ENCODE assay signal across 15 mouse cellular contexts in genomic region chr19:57546039-57546438, GRCm38 (mm10).
A peak's percentile ranks its signal among the peaks of the same experiment; 100 is the strongest.
DNase-seq lines count a peak whose midpoint lies in the region; ATAC-seq and TF ChIP-seq lines count a peak whose summit lies in the region.
"Had no signal": no experiment of that assay in that cellular context is flagged by ENCODE, and none has a peak within 500 bp of the region (broad histone marks: within the 10 kb centered on the region; RNA-seq: fewer than 3 reads in every experiment).

No protein-coding gene starts in this region.

- no peak overlapping the region for H3K4me2 ChIP-seq in intestine, embryonic 16.5 days (ENCODE audit: low read depth, low read length)
- H3K4me2 ChIP-seq: limb, embryonic 12.5 days; midbrain, embryonic 12.5 days had no signal

- no peaks in the 10 kb centered on the region for H3K36me3 ChIP-seq in ES-E14 (ENCODE audit: control insufficient read depth, insufficient read depth, low read length, poor library complexity, severe bottlenecking)
- H3K36me3 ChIP-seq in intestine, embryonic 16.5 days (ENCODE audit: control insufficient read depth, insufficient read depth, low read length) = no peaks in the 10 kb centered on the region
- H3K36me3 ChIP-seq in splenic B cell, adult 2 months (ENCODE audit: control insufficient read depth, insufficient read depth, low read length, poor library complexity, severe bottlenecking) = no peaks in the 10 kb centered on the region
- H3K36me3 ChIP-seq: heart, embryonic 10.5 days; limb, embryonic 12.5 days; midbrain, embryonic 12.5 days had no signal

- in situ Hi-C loops in ES-E14 (cut with MboI; ENCODE audit: low sequenced_read_pairs in 2 of 2, unreplicated experiment in 2 of 2) = no loop called here

- no peaks in the 10 kb centered on the region for H3K27me3 ChIP-seq in intestine, embryonic 16.5 days (replicated peaks; ENCODE audit: control insufficient read depth, insufficient read depth, low read length)
- no peaks in the 10 kb centered on the region for H3K27me3 ChIP-seq in splenic B cell, adult 2 months (ENCODE audit: control insufficient read depth, insufficient read depth, low read length, poor library complexity, severe bottlenecking)

- no peaks in the 10 kb centered on the region for H3K9me3 ChIP-seq in ES-E14 (ENCODE audit: control insufficient read depth, insufficient read depth, low read depth, low read length)
- no peaks in the 10 kb centered on the region for H3K9me3 ChIP-seq in intestine, embryonic 16.5 days (ENCODE audit: control insufficient read depth, low read length)
- H3K9me3 ChIP-seq: heart, embryonic 10.5 days; limb, embryonic 12.5 days; midbrain, embryonic 12.5 days had no signal

- H3K4me1 ChIP-seq in ES-E14 (ENCODE audit: control insufficient read depth in 2 of 2, insufficient read depth in 2 of 2, low read length in 2 of 2, poor library complexity in 1 of 2) = peaks cover 3% of the 10 kb centered on the region in 2 experiments; a peak in 3 of 4 replicates
- 0 out of 2 replicates have a peak, but pooled peaks cover 2% of the 10 kb centered on the region for H3K4me1 ChIP-seq in intestine, embryonic 16.5 days (ENCODE audit: control insufficient read depth, insufficient read depth, low read length)

- no peak overlapping the region for H3K4me3 ChIP-seq in ES-E14 (ENCODE audit: insufficient read depth in 1 of 2, low read depth in 1 of 2, low read length in 2 of 2, poor library complexity in 1 of 2, severe bottlenecking in 1 of 2)
- H3K4me3 ChIP-seq in intestine, embryonic 16.5 days (ENCODE audit: low read length) = no peak overlapping the region
- H3K4me3 ChIP-seq: heart, embryonic 10.5 days; limb, embryonic 12.5 days; midbrain, embryonic 12.5 days had no signal

- no peak overlapping the region for H3K9ac ChIP-seq in ES-E14 (ENCODE audit: insufficient read depth, low read depth, low read length, poor library complexity, severe bottlenecking)
- H3K9ac ChIP-seq in intestine, embryonic 16.5 days (ENCODE audit: low read depth, low read length) = no peak overlapping the region
- H3K9ac ChIP-seq: limb, embryonic 12.5 days; midbrain, embryonic 12.5 days had no signal

- peak; percentile 73 for ATAC-seq in intestine, embryonic 16.5 days
- no peak for ATAC-seq in megakaryocyte progenitor cell, adult 5-6 weeks (replicated peaks; ENCODE audit: poor library complexity)

- peak; percentile 55 for DNase-seq in testis, postnatal 10 days (ENCODE audit: low spot score)
- no peak for DNase-seq in testis, postnatal 14 days (ENCODE audit: low spot score)
- DNase-seq in ES-E14 (ENCODE audit: low read depth, low spot score) = peak; percentile 48
- DNase-seq in splenic B cell, adult 2 months (ENCODE audit: low read depth, low spot score) = peak; percentile 35
- DNase-seq in c-Kit-positive CD71-positive TER-119-positive erythroid progenitor cells, embryonic 14.5 days (ENCODE audit: low spot score) = no peak
- DNase-seq in T-cell, adult 2 months (ENCODE audit: low spot score) = no peak
- DNase-seq: adrenal gland, postnatal 14 days; gastrocnemius, postnatal 25 days; heart, postnatal 36 days had no signal

- WGBS in intestine, embryonic 16.5 days = 64% methylated on average over 2 of the region's 2 CpGs

- H3K27ac ChIP-seq in ES-E14 (ENCODE audit: insufficient read depth, low read depth, low read length, poor library complexity, severe bottlenecking) = no peak overlapping the region
- no peak overlapping the region for H3K27ac ChIP-seq in intestine, embryonic 16.5 days (ENCODE audit: low read length)
- H3K27ac ChIP-seq: heart, embryonic 10.5 days; kidney, postnatal 0 days; limb, embryonic 12.5 days; midbrain, embryonic 12.5 days had no signal

TF ChIP-seq in ES-E14, 5 proteins besides CTCF, POLR2A, EP300 and RAD21:
- TF ChIP-seq CHD2 (IDR thresholded peaks at IDR 0.05; ENCODE audit: low read depth, low read length) (no peak), HCFC1 (IDR thresholded peaks at IDR 0.05; ENCODE audit: borderline replicate concordance, insufficient read depth, low read length) (no peak), ZC3H11A (IDR thresholded peaks at IDR 0.05; ENCODE audit: borderline replicate concordance, low read depth, low read length) (no peak)

Comparison
In these comparisons a context has a peak if more than half of its experiments do, and no peak if none do; other contexts are left out.
1. DNase-seq: peak in testis, postnatal 10 days (single experiment), ES-E14 (single experiment) and splenic B cell, adult 2 months (single experiment); none in testis, postnatal 14 days (single experiment), c-Kit-positive CD71-positive TER-119-positive erythroid progenitor cells, embryonic 14.5 days (single experiment) and T-cell, adult 2 months (single experiment).